Mouse (Mus musculus): ENCODE measurements around the gene Otub1.

The Otub1 gene

DNA sequence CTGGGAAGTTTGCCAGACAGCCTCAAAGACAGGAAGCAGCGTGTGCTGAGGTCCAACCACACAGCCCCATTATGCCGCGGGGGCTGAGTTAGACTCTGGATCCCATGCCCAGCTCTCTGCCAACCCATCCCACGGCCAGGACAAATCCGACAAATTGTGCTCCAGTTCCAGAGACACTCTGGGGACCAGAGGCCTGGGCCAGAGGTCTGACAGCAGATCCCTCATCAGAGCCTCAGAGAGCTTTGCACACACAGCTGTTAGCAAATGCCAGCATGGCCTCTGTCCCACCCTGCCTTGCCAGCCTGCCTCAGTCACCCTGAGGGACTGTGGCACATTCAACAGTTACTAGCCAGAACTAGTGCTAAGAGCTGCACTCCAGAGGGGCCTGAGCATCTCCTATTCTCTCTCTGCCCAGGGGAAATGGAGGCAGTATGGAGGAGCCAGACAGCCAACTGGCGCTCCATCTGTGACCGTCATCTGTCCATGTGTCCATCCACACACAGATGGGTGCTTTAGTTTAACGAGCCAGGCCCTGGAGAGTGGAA, 57.5 kb downstream of the Otub1 start:
- no peak for DNase-seq (ENCODE audit: low read depth, low spot score)
